ENCODE assay signal across 8 mouse cellular contexts in the genomic region with DNA sequence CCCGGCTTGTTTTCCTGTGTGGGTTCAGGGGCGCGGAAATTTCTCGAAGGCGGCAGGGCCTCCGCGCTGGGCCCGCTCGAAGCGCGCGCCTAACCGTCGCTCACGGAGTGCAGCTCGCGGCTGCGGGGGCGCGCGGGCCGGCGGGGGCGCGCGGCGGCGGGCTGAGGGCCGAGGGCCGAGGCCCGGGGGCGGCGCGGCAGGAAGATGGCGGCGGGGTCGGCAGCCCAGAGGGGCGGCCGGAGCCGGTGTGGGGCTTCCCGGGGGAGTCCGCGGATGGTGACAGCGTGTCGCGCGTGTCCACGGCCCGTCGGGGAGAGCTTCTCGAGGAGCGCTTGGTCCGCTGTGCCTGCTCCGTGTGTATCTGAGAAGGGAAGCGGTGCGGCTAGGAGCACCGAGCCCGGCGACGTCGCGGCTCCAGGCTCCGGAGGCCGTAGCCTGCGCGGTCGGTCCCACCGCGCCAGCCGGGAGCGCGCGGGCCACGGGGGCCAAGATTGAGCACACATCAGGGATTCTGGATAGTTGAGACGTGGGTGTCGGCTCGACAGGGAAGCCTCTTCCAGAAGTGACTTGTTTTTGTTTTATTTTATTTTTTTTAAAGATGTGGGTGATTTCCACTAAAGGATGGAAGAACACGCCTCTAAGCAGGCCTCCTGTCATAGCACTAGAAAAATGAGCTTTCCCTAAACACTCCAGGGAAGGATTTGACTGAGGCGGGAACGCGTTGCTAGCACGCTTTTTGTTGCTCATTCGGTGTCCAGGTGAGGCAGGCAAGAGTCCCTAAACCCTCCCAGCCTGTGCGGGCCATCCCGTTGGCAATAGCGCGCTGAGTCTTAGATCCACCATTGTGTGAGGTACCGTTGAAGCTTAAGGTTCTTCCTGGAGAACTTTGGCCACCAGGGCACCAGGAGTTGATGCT. TPM values are rescaled to one million over a fixed set of nuclear protein-coding genes. Genes with fewer than 3 reads are reported as not detected.
DNase-seq lines count a peak whose midpoint lies in the region; ATAC-seq and TF ChIP-seq lines count a peak whose summit lies in the region.

No protein-coding gene starts in this region.

- no peak for TF ChIP-seq POLR2A in heart, adult 2 months (IDR thresholded peaks at IDR 0.05; ENCODE audit: insufficient read depth, low read depth, low read length)

- peaks cover 3% of the 10 kb centered on the region for H3K36me3 ChIP-seq in heart, adult 2 months (ENCODE audit: control insufficient read depth, insufficient read depth, low read length)
- peaks cover 6% of the 10 kb centered on the region; the same call in 1 of the 2 replicates for H3K36me3 ChIP-seq in liver, embryonic 12.5 days
- H3K36me3 ChIP-seq in stomach, embryonic 16.5 days (ENCODE audit: control insufficient read depth, insufficient read depth, low read length): no peaks in the 10 kb centered on the region

- DNase-seq in heart, adult 11 months: peak; percentile 89
- DNase-seq in heart, adult 8-10 months (ENCODE audit: low spot score): no peak
- peak; percentile 63 for DNase-seq in cerebellum, postnatal 36 days
- peak in 1 of 2 experiments; percentile 80 for DNase-seq in heart, adult 2 months
- peak; percentile 64 for DNase-seq in kidney, adult 9 months
- peak; percentile 84 for DNase-seq in neural tube, embryonic 10.5 days (ENCODE audit: extremely low spot score, low spot score)

- peak overlapping the region; percentile 89 for H3K27ac ChIP-seq in heart, adult 2 months
- peak overlapping the region; percentile 96 for H3K27ac ChIP-seq in liver, embryonic 12.5 days
- H3K27ac ChIP-seq in stomach, embryonic 16.5 days (ENCODE audit: low read length): peak overlapping the region; percentile 96

- no peaks in the 10 kb centered on the region for H3K9me3 ChIP-seq in liver, embryonic 12.5 days (replicated peaks)
- no peaks in the 10 kb centered on the region for H3K9me3 ChIP-seq in stomach, embryonic 16.5 days (replicated peaks; ENCODE audit: control insufficient read depth, low read length)

- WGBS in heart, adult 2 months: 1% methylated on average over 74 of the region's 88 CpGs
- 1% methylated on average over 85 of the region's 88 CpGs for WGBS in liver, embryonic 12.5 days (ENCODE audit: insufficient replicate concordance)
- under 1% methylated on average over 81 of the region's 88 CpGs for WGBS in stomach, embryonic 16.5 days

- peak; percentile 22 for ATAC-seq in liver, embryonic 12.5 days
- ATAC-seq in stomach, embryonic 16.5 days (ENCODE audit: insufficient read depth, low FRiP score): peak; percentile 26

- H3K4me2 ChIP-seq in liver, embryonic 12.5 days: peak overlapping the region; percentile 92
- peak overlapping the region; percentile 76 for H3K4me2 ChIP-seq in stomach, embryonic 16.5 days (ENCODE audit: low read depth, low read length)

- H3K4me1 ChIP-seq in heart, adult 2 months (ENCODE audit: control insufficient read depth, insufficient read depth, low read length): peaks cover 11% of the 10 kb centered on the region
- H3K4me1 ChIP-seq in liver, embryonic 12.5 days: peaks cover 50% of the 10 kb centered on the region
- H3K4me1 ChIP-seq in stomach, embryonic 16.5 days (ENCODE audit: control insufficient read depth, insufficient read depth, low read length): peaks cover 33% of the 10 kb centered on the region

- 0 out of 2 replicates have a peak, but pooled peaks have one; percentile 12 for TF ChIP-seq CTCF in heart, adult 2 months (IDR thresholded peaks at IDR 0.05)

- intact Hi-C loops in heart, adult 2 months (cut with DNase I): loop anchor here (5.0 kb wide), 2 partner anchors 53 to 92 kb away; a partner anchor contains a TSS

- H3K9ac ChIP-seq in heart, adult 2 months (ENCODE audit: low read depth, low read length): peak overlapping the region; percentile 98
- peak overlapping the region; percentile 92 for H3K9ac ChIP-seq in liver, embryonic 12.5 days
- H3K9ac ChIP-seq in stomach, embryonic 16.5 days (ENCODE audit: low read length): peak overlapping the region; percentile 95

- H3K4me3 ChIP-seq in heart, adult 2 months: peak overlapping the region; percentile 84
- peak overlapping the region; percentile 84 for H3K4me3 ChIP-seq in liver, embryonic 12.5 days
- peak overlapping the region; percentile 79 for H3K4me3 ChIP-seq in stomach, embryonic 16.5 days (replicated peaks; ENCODE audit: low read length)

- H3K27me3 ChIP-seq in heart, adult 2 months (ENCODE audit: control insufficient read depth, insufficient read depth, low read length): no peaks in the 10 kb centered on the region
- H3K27me3 ChIP-seq in liver, embryonic 12.5 days (replicated peaks): no peaks in the 10 kb centered on the region
- H3K27me3 ChIP-seq in stomach, embryonic 16.5 days (ENCODE audit: control insufficient read depth, insufficient read depth, low read length): no peaks in the 10 kb centered on the region

- peaks cover 8% of the 10 kb centered on the region for H3K79me2 ChIP-seq in heart, adult 2 months (replicated peaks; ENCODE audit: control insufficient read depth, insufficient read depth, low read length)

- TF ChIP-seq EP300 in heart, adult 2 months (IDR thresholded peaks at IDR 0.05; ENCODE audit: insufficient read depth, low read depth, low read length): no peak

RNA-seq across cellular contexts. Expression of a gene that starts 0.9 kb away (rescaled TPM):
- total RNA-seq in heart, adult 8-10 months (2022): 10 to 100 TPM in 2 of 4 experiments, 1 to 10 TPM in 2; 7.4 to 13.1 (median 10.4) TPM
- total RNA-seq in heart, adult 2 months (2021): 10 to 100 TPM in 1 of 2 experiments, 1 to 10 TPM in 1; 9.3 to 13.1 TPM
- 6.8 and 16.4 TPM in 2 replicates for polyA plus RNA-seq in heart, adult 2 months (2012; rRNA removed)
- polyA plus RNA-seq in liver, embryonic 12.5 days (2016; fragmentation: Nextera tagmentation; extraction: Ambion mirVana): 15.4 and 16.7 TPM in 2 replicates
- 33.4 and 34.5 TPM in 2 replicates for polyA plus RNA-seq in stomach, embryonic 16.5 days (2015; fragmentation: Nextera tagmentation; extraction: Ambion mirVana)

RNA-seq across cellular contexts. Expression of a gene that starts 45.5 kb away (rescaled TPM):
- total RNA-seq in heart, adult 8-10 months (2022): 1,000 to 10,000 TPM; 1,464 to 1,614 (median 1,563) TPM
- total RNA-seq in heart, adult 2 months (2021): 1,000 to 10,000 TPM; 1,326 to 1,509 TPM
- polyA plus RNA-seq in heart, adult 2 months (2012; rRNA removed): 764 and 972 TPM in 2 replicates
- 214 and 215 TPM in 2 replicates for polyA plus RNA-seq in liver, embryonic 12.5 days (2016; fragmentation: Nextera tagmentation; extraction: Ambion mirVana)
- polyA plus RNA-seq in stomach, embryonic 16.5 days (2015; fragmentation: Nextera tagmentation; extraction: Ambion mirVana): 311 and 321 TPM in 2 replicates

RNA-seq across cellular contexts. Expression of a gene that starts 45.6 kb away (rescaled TPM):
- total RNA-seq in heart, adult 8-10 months (2022): 1 to 10 TPM; 6.4 to 7.1 (median 6.8) TPM
- total RNA-seq in heart, adult 2 months (2021): 1 to 10 TPM; 5.2 to 5.6 TPM
- polyA plus RNA-seq in heart, adult 2 months (2012; rRNA removed): 9.8 and 9.9 TPM in 2 replicates
- polyA plus RNA-seq in liver, embryonic 12.5 days (2016; fragmentation: Nextera tagmentation; extraction: Ambion mirVana): 42.2 and 46.1 TPM in 2 replicates
- polyA plus RNA-seq in stomach, embryonic 16.5 days (2015; fragmentation: Nextera tagmentation; extraction: Ambion mirVana): 33.8 and 42.3 TPM in 2 replicates
